Mouse (Mus musculus) forebrain, embryonic 14.5 days (tissue): ENCODE data around the gene Focad. TPM values are rescaled to one million over a fixed set of nuclear protein-coding genes. Genes with fewer than 3 reads are reported as not detected.

Experiments used
- ATAC-seq: fragments of 200-750 bp; cut with Nextera tagmentation; 2 replicates; pipeline ENCODE4 v1.8.0; 2017; ENCODE audit warnings: mild to moderate bottlenecking, moderate library complexity
- DNase-seq: peaks from one replicate; pipeline ENCODE4 v3.0.0-alpha.2; 2015; ENCODE audit warnings: low spot score
- H3K27ac ChIP-seq: fragments of 300-500 bp; sonication (generic); 2 replicates; pipeline ENCODE4 v1.5.1; 2014; ENCODE audit warnings: low read depth, mild to moderate bottlenecking, control low read depth, low read length, moderate library complexity
- H3K27me3 ChIP-seq: fragments of 300-500 bp; sonication (generic); replicated peaks from 2 replicates; pipeline ENCODE4 v1.6.1; 2014; ENCODE audit warnings: low read length, control low read depth, mixed read lengths; ENCODE audit not compliant: control insufficient read depth, insufficient read depth
- H3K36me3 ChIP-seq: fragments of 300-500 bp; sonication (generic); 2 replicates; pipeline ENCODE4 v1.6.1; 2014; ENCODE audit warnings: low read length, control low read depth; ENCODE audit not compliant: control insufficient read depth, insufficient read depth
- H3K4me1 ChIP-seq: fragments of 300-500 bp; sonication (generic); 2 replicates; pipeline ENCODE4 v1.6.1; 2014; ENCODE audit warnings: antibody characterized with exemption, low read length, control low read depth; ENCODE audit not compliant: control insufficient read depth, insufficient read depth
- H3K4me2 ChIP-seq: fragments of 300-500 bp; sonication (generic); 2 replicates; pipeline ENCODE4 v1.6.1; 2014; ENCODE audit warnings: mild to moderate bottlenecking, control low read depth, low read length
- H3K4me3 ChIP-seq: fragments of 300-500 bp; sonication (generic); 2 replicates; pipeline ENCODE4 v1.5.1; 2014; ENCODE audit warnings: low read depth, low read length, control low read depth
- H3K9ac ChIP-seq: fragments of 300-500 bp; sonication (generic); 2 replicates; pipeline ENCODE4 v1.6.1; 2014; ENCODE audit warnings: mild to moderate bottlenecking, low read length, control low read depth, moderate library complexity
- H3K9me3 ChIP-seq: fragments of 300-500 bp; sonication (generic); replicated peaks from 2 replicates; pipeline ENCODE4 v1.6.1; 2016; ENCODE audit warnings: low read length, control low read depth, mixed read lengths; ENCODE audit not compliant: control insufficient read depth
- WGBS: fragments of 180-500 bp; shearing (Covaris S2); extraction: QIAGEN DNeasy Blood & Tissue Kit; methylation state at CpG from one replicate; pipeline ENCODE4 v1.1.7; 2014; 5-methylcytosine and 5-hydroxymethylcytosine counted together
- polyA plus RNA-seq: library from polyadenylated mRNA; unstranded; fragments of >200 nt; fragmentation: Nextera tagmentation; extraction: Ambion mirVana; gene quantifications from 2 replicates; pipeline ENCODE4 v1.2.1, GENCODE M21; 2014

Gene Focad
- polyA plus RNA-seq, 1 experiment from 2014 or later = 20.1 TPM

- DNase-seq (no peak), ATAC-seq (no peak)
- Histone ChIP-seq H3K27ac (no peak overlapping the region), H3K4me1 (no peaks in the 10 kb centered on the region), H3K9me3 (no peaks in the 10 kb centered on the region), H3K36me3 (no peaks in the 10 kb centered on the region), H3K9ac (no peak overlapping the region), H3K27me3 (no peaks in the 10 kb centered on the region), H3K4me3 (no peak overlapping the region), H3K4me2 (no peak overlapping the region)
- 51% methylated on average over 4 of the region's 4 CpGs for whole genome bisulfite sequencing
Measured at GRCm38 (mm10) chr4:88245494-88245893, 151.1 kb downstream of the Focad start.

GRCm38 (mm10) chr4:88261349-88261748 lies 166.9 kb downstream of the Focad start:
- no peak for DNase-seq
- Histone ChIP-seq H3K27me3 (no peaks in the 10 kb centered on the region), H3K4me3 (no peak overlapping the region), H3K27ac (no peak overlapping the region), H3K36me3 (no peaks in the 10 kb centered on the region), H3K9ac (no peak overlapping the region), H3K4me1 (no peaks in the 10 kb centered on the region; the same call in 1 of the 2 replicates), H3K9me3 (no peaks in the 10 kb centered on the region), H3K4me2 (no peak overlapping the region)
- ATAC-seq = no peak
- WGBS = 89% methylated on average over 5 of the region's 5 CpGs

GRCm38 (mm10) chr4:88264536-88264935 lies 170.1 kb downstream of the Focad start:
- Histone ChIP-seq H3K4me2 (no peak overlapping the region), H3K36me3 (no peaks in the 10 kb centered on the region), H3K9ac (no peak overlapping the region), H3K4me1 (no peaks in the 10 kb centered on the region; the same call in 1 of the 2 replicates), H3K9me3 (no peaks in the 10 kb centered on the region), H3K27me3 (no peaks in the 10 kb centered on the region), H3K4me3 (no peak overlapping the region), H3K27ac (no peak overlapping the region)
- 29% methylated on average over 1 of the region's 1 CpGs for WGBS
- DNase-seq (no peak), ATAC-seq (no peak)

- WGBS = 81% methylated on average over 7 of the region's 7 CpGs
- H3K4me2 ChIP-seq = no peak overlapping the region
- no peaks in the 10 kb centered on the region for H3K4me1 ChIP-seq
- no peak overlapping the region for H3K9ac ChIP-seq
- no peak overlapping the region for H3K4me3 ChIP-seq
- H3K36me3 ChIP-seq = no peaks in the 10 kb centered on the region
- no peaks in the 10 kb centered on the region for H3K27me3 ChIP-seq
- ATAC-seq (no peak), DNase-seq (no peak)
- no peaks in the 10 kb centered on the region for H3K9me3 ChIP-seq
- no peak overlapping the region for H3K27ac ChIP-seq
Measured at GRCm38 (mm10) chr4:88270408-88271067, 176.1 kb downstream of the Focad start.

- 0 out of 2 replicates have a peak overlapping the region, but pooled peaks have one; percentile 23 for H3K27ac ChIP-seq
- H3K9ac ChIP-seq = no peak overlapping the region
- H3K9me3 ChIP-seq = no peaks in the 10 kb centered on the region
- H3K27me3 ChIP-seq = no peaks in the 10 kb centered on the region
- no peak for ATAC-seq
- H3K4me3 ChIP-seq = no peak overlapping the region
- no peaks in the 10 kb centered on the region for H3K4me1 ChIP-seq
- no peaks in the 10 kb centered on the region for H3K36me3 ChIP-seq
- WGBS = 49% methylated on average over 6 of the region's 6 CpGs
- H3K4me2 ChIP-seq = no peak overlapping the region
- DNase-seq = peak; percentile 27
Measured at GRCm38 (mm10) chr4:88275571-88276041, 181.2 kb downstream of the Focad start.

- 68% methylated on average over 4 of the region's 4 CpGs for WGBS
- no peak overlapping the region for H3K9ac ChIP-seq
- no peaks in the 10 kb centered on the region for H3K27me3 ChIP-seq
- H3K27ac ChIP-seq = no peak overlapping the region
- no peak overlapping the region for H3K4me3 ChIP-seq
- no peaks in the 10 kb centered on the region for H3K9me3 ChIP-seq
- no peak for DNase-seq
- ATAC-seq = no peak
- H3K4me1 ChIP-seq = no peaks in the 10 kb centered on the region
- H3K4me2 ChIP-seq = no peak overlapping the region
- H3K36me3 ChIP-seq = no peaks in the 10 kb centered on the region
Measured at GRCm38 (mm10) chr4:88276058-88276734, 181.8 kb downstream of the Focad start.

- Histone ChIP-seq H3K9ac (no peak overlapping the region), H3K4me2 (no peak overlapping the region), H3K27ac (no peak overlapping the region), H3K9me3 (no peaks in the 10 kb centered on the region), H3K4me3 (no peak overlapping the region), H3K27me3 (no peaks in the 10 kb centered on the region), H3K36me3 (no peaks in the 10 kb centered on the region), H3K4me1 (no peaks in the 10 kb centered on the region)
- DNase-seq (no peak), ATAC-seq (no peak)
- 90% methylated on average over 2 of the region's 2 CpGs for WGBS
Measured at GRCm38 (mm10) chr4:88278524-88278923, 184.1 kb downstream of the Focad start.

- no peaks in the 10 kb centered on the region for H3K4me1 ChIP-seq
- no peak overlapping the region for H3K27ac ChIP-seq
- H3K9me3 ChIP-seq = no peaks in the 10 kb centered on the region
- H3K4me3 ChIP-seq = no peak overlapping the region
- 95% methylated on average over 2 of the region's 2 CpGs for WGBS
- H3K27me3 ChIP-seq = no peaks in the 10 kb centered on the region
- no peak overlapping the region for H3K4me2 ChIP-seq
- no peak overlapping the region for H3K9ac ChIP-seq
- H3K36me3 ChIP-seq = no peaks in the 10 kb centered on the region
- no peak for DNase-seq
- no peak for ATAC-seq
Measured at GRCm38 (mm10) chr4:88280536-88280935, 186.1 kb downstream of the Focad start.

- no peaks in the 10 kb centered on the region for H3K27me3 ChIP-seq
- no peaks in the 10 kb centered on the region for H3K4me1 ChIP-seq
- H3K9ac ChIP-seq = no peak overlapping the region
- no peak overlapping the region for H3K27ac ChIP-seq
- ATAC-seq (no peak), DNase-seq (peak; percentile 16)
- H3K36me3 ChIP-seq = no peaks in the 10 kb centered on the region
- no peak overlapping the region for H3K4me2 ChIP-seq
- WGBS = 67% methylated on average over 6 of the region's 6 CpGs
- no peaks in the 10 kb centered on the region for H3K9me3 ChIP-seq
- H3K4me3 ChIP-seq = no peak overlapping the region
Measured at GRCm38 (mm10) chr4:88295537-88295936, 201.1 kb downstream of the Focad start.
